Mouse (Mus musculus) heart, embryonic 12.5 days (tissue): ENCODE results near the gene 4922502D21Rik. TPM values are rescaled to one million over a fixed set of nuclear protein-coding genes. Genes with fewer than 3 reads are reported as not detected.

Source experiments
- ATAC-seq: fragments of 200-750 bp; cut with Nextera tagmentation; 2 replicates; pipeline ENCODE4 v1.8.0; 2017; ENCODE audit warnings: moderate TSS enrichment, moderate library complexity; ENCODE audit not compliant: insufficient number of reproducible peaks, low FRiP score
- H3K27ac ChIP-seq: fragments of 300-500 bp; sonication (generic); 2 replicates; pipeline ENCODE4 v1.5.1; 2016; ENCODE audit warnings: mild to moderate bottlenecking, moderate library complexity; ENCODE audit not compliant: poor library complexity, severe bottlenecking
- H3K27me3 ChIP-seq: fragments of 300-500 bp; sonication (generic); replicated peaks from 2 replicates; pipeline ENCODE4 v1.6.1; 2016; ENCODE audit warnings: mild to moderate bottlenecking, moderate library complexity
- H3K36me3 ChIP-seq: fragments of 300-500 bp; sonication (generic); 2 replicates; pipeline ENCODE4 v1.6.1; 2016; ENCODE audit warnings: mild to moderate bottlenecking, moderate library complexity
- H3K4me1 ChIP-seq: fragments of 300-500 bp; sonication (generic); replicated peaks from 2 replicates; pipeline ENCODE4 v1.6.1; 2016; ENCODE audit warnings: mild to moderate bottlenecking
- H3K4me2 ChIP-seq: fragments of 300-500 bp; sonication (generic); 2 replicates; pipeline ENCODE4 v1.6.1; 2016; ENCODE audit warnings: mild to moderate bottlenecking, moderate library complexity
- H3K4me3 ChIP-seq: fragments of 300-500 bp; sonication (generic); 2 replicates; pipeline ENCODE4 v1.5.1; 2016; ENCODE audit warnings: mild to moderate bottlenecking
- H3K9ac ChIP-seq: fragments of 300-500 bp; sonication (generic); 2 replicates; pipeline ENCODE4 v1.6.1; 2016; ENCODE audit warnings: mild to moderate bottlenecking, moderate library complexity
- H3K9me3 ChIP-seq: fragments of 300-500 bp; sonication (generic); replicated peaks from 2 replicates; pipeline ENCODE4 v1.6.1; 2016; ENCODE audit warnings: mild to moderate bottlenecking, moderate library complexity
- whole genome bisulfite sequencing: fragments of 180-500 bp; shearing (Covaris S2); methylation state at CpG from one replicate; pipeline ENCODE4 v1.1.7; 2016; 5-methylcytosine and 5-hydroxymethylcytosine counted together
- polyA plus RNA-seq: library from polyadenylated mRNA; unstranded; fragments of >200 nt; fragmentation: Nextera tagmentation; extraction: Ambion mirVana; gene quantifications from 2 replicates; pipeline ENCODE4 v1.2.1, GENCODE M21; 2016

4922502D21Rik gene
- polyA plus RNA-seq, result not detected in 2 replicates

DNA sequence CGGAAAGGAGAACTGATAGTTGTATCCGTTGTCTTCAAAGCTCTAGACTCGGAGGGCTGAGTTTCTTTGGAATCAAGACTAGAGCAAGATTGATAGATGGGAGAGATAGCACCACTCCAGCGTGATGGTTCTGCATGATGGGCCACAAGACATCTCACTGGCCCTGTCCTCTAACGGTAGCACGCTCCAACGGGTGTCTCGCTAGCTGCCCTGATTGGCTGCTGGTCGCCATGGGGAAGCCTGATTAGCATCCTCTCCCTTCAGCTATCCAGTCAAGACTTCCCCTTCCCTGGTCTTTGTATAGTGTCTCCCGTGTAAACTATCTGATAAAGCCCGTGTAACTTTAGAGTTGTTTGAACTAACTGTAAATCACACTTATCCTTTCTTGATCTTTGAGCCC is at the start of gene 4922502D21Rik:
Gene 4922502D21Rik (minus strand): TSS at position 187 of the 400 bp plus-strand sequence.
- no peak for ATAC-seq
- no peaks in the 10 kb centered on the region for H3K27me3 ChIP-seq

DNA sequence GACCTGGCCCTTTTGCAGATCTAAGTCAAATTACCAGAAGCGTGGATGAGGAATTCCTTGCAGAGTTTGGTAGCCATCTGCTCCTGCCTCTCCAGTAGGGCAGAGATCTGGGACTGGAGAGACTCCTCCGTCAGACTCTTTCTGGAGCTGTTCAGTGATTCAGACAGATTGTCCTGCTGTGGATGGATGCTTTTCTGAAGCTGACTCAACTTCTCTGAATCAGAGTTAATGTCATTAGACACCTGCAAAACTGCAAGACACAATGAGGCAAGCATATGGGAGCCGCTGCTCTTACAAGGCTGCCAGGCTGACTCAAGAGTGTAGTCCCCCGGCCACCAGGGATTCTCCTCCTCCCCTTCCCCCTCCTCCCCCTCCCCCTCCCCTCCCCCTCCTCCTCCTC is 48.9 kb upstream of the 4922502D21Rik start:
- H3K4me3 ChIP-seq, result no peak overlapping the region
- ATAC-seq, result no peak
- H3K27ac ChIP-seq, result no peak overlapping the region
- H3K4me1 ChIP-seq, result 0 out of 2 replicates have a peak, but pooled peaks cover 2% of the 10 kb centered on the region
- H3K9ac ChIP-seq, result no peak overlapping the region
- peaks cover 5% of the 10 kb centered on the region; the same call in 1 of the 2 replicates for H3K9me3 ChIP-seq
- H3K4me2 ChIP-seq, result no peak overlapping the region
- no peaks in the 10 kb centered on the region for H3K27me3 ChIP-seq
- H3K36me3 ChIP-seq, result no peaks in the 10 kb centered on the region
- 64% methylated on average over 4 of the region's 4 CpGs for WGBS

More for the DNA sequence above, at the start of gene 4922502D21Rik:
- H3K27ac ChIP-seq, result no peak within 1 kb of the TSS
- H3K4me1 ChIP-seq, result no peaks in the 10 kb centered on the region
- 48% methylated on average over 11 of the region's 11 CpGs for WGBS
- no peak within 1 kb of the TSS for H3K9ac ChIP-seq
- no peak within 1 kb of the TSS for H3K4me3 ChIP-seq
- no peaks in the 10 kb centered on the region for H3K36me3 ChIP-seq
- no peak within 1 kb of the TSS for H3K4me2 ChIP-seq
- no peaks in the 10 kb centered on the region for H3K9me3 ChIP-seq

DNA sequence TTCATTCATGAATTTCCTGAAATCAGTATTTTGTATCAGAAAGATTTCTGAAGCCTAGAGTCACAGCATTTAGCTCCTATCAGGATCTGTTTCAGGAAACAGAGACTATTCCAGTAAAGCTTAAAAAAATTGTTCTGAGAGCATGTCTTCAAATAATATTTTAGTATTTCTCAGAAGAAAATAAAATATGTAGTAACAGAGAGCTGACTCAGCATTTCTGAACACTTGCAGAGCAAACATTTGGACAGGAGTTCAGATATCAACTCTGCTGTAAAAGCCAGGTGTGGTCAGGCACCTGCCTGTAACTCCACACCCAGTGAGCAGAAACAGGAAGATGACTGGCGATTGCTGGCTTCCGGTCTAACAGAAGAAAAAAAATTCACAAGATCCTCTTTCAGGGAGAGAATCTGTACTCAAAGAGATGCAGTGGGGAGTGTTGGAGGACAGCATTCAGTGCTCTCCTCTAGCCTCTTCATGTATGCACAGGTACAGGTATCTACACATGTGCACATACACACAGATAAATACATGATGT is 43.4 kb upstream of the 4922502D21Rik start:
- 66% methylated on average over 2 of the region's 2 CpGs for WGBS
- ATAC-seq, result no peak

DNA sequence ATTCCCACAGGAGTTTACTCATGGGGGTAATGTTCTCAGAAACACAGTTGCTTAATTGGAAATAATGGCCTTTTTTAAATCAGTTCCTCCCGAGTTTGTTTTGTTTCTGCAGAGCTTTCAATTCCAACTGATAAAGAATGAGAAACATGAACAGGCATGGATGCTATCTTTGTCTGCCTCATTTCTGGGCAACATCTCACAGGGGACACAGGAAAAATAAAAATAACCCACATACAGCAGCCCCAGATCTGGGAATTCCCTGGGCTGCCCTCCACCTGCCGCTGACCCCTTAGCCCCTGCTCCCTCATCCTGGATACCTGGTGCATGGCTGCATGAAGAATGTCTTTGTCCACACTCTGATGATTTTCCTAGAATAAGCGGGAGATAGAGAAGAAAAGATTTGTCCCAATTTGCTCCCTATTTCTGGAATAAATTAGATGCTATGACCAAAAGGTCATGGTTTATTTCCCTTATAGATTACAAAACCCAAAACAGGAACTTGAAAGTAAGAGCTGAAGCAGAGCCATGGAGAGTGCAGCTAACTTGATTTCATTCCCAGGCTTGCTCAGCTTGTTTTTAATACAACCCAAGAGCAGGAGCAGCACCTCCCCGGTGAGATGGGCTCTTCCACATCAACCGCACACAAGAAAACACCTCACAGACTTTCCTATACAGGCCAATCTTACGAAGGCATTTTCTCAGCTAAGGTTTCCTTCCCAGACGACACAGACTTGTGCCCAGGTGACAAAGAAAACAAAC is 38.0 kb upstream of the 4922502D21Rik start:
- ATAC-seq, result no peak
- Histone ChIP-seq H3K27ac (no peak overlapping the region), H3K4me1 (peaks cover 6% of the 10 kb centered on the region; the same call in 1 of the 2 replicates), H3K27me3 (no peaks in the 10 kb centered on the region), H3K4me2 (no peak overlapping the region), H3K9me3 (no peaks in the 10 kb centered on the region), H3K9ac (no peak overlapping the region), H3K36me3 (no peaks in the 10 kb centered on the region), H3K4me3 (no peak overlapping the region)
- WGBS, result 60% methylated on average over 7 of the region's 7 CpGs

More for the DNA sequence above, 43.4 kb upstream of the 4922502D21Rik start:
- H3K9ac ChIP-seq, result no peak overlapping the region
- H3K27me3 ChIP-seq, result no peaks in the 10 kb centered on the region
- peaks cover 3% of the 10 kb centered on the region; the same call in 1 of the 2 replicates for H3K4me1 ChIP-seq
- no peak overlapping the region for H3K4me2 ChIP-seq
- no peaks in the 10 kb centered on the region for H3K36me3 ChIP-seq
- no peak overlapping the region for H3K27ac ChIP-seq
- H3K4me3 ChIP-seq, result no peak overlapping the region
- H3K9me3 ChIP-seq, result peaks cover 5% of the 10 kb centered on the region; the same call in 1 of the 2 replicates

DNA sequence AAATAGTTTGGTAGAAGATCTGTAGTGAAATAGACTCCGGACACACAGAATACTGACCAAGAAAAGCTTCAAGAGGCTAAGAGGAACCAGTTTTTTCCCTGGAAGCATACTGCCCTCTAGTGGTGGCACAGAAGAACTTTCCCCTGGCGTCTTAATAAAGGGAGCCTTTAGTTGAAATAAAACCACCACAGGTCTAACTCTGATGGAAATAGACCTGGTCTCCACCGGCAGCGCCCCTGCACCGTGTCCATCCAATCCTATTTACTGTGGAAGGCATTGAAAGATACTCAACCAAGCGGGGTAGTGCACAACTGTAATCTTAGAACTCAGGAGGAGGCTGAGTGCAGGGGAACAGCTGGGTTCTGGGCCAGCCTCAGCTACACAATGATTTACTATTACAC is 34.4 kb upstream of the 4922502D21Rik start:
- Histone ChIP-seq H3K4me2 (no peak overlapping the region), H3K9ac (no peak overlapping the region), H3K27ac (no peak overlapping the region), H3K4me3 (no peak overlapping the region), H3K27me3 (no peaks in the 10 kb centered on the region), H3K36me3 (no peaks in the 10 kb centered on the region), H3K9me3 (no peaks in the 10 kb centered on the region), H3K4me1 (0 out of 2 replicates have a peak, but pooled peaks cover 3% of the 10 kb centered on the region)
- ATAC-seq, result no peak
- 24% methylated on average over 6 of the region's 6 CpGs for WGBS

DNA sequence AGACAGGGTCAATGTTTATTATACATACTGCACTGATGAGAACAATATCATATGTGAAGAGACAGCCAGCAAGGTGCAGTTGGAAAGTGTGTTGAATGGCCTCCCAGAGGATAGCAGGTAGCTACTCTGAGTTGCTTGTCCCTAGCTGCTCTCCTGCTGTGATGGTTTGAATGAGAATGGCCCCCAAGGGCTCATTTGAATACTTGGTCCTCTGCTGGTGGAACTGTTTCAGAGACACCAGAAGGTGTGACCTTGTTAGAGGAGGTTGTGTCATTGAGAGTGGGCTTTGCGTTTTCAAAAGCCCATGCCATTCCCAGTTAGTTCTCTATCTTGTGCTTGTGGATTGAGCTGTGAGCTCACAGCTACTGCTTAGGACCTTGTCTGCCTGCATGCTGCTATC is 32.3 kb upstream of the 4922502D21Rik start:
- H3K4me3 ChIP-seq, result no peak overlapping the region
- no peak overlapping the region for H3K4me2 ChIP-seq
- H3K9ac ChIP-seq, result no peak overlapping the region
- WGBS, result 28% methylated on average over 1 of the region's 1 CpGs
- no peaks in the 10 kb centered on the region for H3K4me1 ChIP-seq
- H3K27me3 ChIP-seq, result no peaks in the 10 kb centered on the region
- H3K36me3 ChIP-seq, result no peaks in the 10 kb centered on the region
- H3K27ac ChIP-seq, result no peak overlapping the region
- ATAC-seq, result no peak
- H3K9me3 ChIP-seq, result no peaks in the 10 kb centered on the region

DNA sequence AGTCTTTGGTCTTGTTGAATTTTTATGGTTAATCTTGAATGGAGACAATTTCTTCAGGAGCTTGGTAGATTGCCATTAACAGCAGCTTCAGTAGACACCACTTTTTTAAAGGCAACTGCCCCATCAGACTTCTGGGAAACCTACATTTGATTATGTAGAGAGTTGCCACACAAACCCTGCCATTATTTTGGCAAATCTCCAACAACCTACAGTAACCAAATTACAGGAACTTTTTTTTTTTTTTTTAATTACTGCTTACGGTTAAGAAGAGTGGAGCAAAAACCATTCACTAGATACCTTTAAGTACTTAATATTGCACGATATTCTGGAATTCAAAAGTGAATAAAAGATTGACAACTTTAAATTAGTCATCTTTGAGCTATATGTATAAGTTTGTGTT is 27.9 kb upstream of the 4922502D21Rik start:
- WGBS, result 83% methylated on average over 2 of the region's 2 CpGs

DNA sequence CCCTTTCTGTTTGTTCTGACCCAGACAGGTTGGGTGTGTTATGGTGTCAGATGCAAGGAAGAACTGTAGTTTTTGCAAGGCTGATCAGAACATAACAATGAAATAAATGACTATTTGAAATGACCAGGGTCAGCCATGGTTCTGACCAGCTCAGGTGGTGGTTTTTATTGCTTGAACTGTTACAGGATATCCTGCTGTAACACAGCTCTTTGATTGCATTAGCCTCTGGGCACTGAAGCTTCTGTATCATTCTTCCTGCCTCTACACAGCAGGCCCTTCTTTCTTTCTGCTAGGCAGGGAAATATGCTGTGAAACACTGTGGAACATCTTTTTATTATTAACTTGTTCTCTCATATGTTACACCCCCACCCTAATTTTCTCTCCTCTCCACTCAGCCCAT is 24.8 kb upstream of the 4922502D21Rik start:
- ATAC-seq, result no peak
- Histone ChIP-seq H3K9me3 (no peaks in the 10 kb centered on the region), H3K27ac (no peak overlapping the region), H3K4me3 (no peak overlapping the region), H3K27me3 (no peaks in the 10 kb centered on the region), H3K9ac (no peak overlapping the region), H3K36me3 (no peaks in the 10 kb centered on the region), H3K4me2 (no peak overlapping the region), H3K4me1 (no peaks in the 10 kb centered on the region)

More for the DNA sequence above, 27.9 kb upstream of the 4922502D21Rik start:
- no peak overlapping the region for H3K27ac ChIP-seq
- no peak overlapping the region for H3K4me2 ChIP-seq
- ATAC-seq, result no peak
- H3K36me3 ChIP-seq, result no peaks in the 10 kb centered on the region
- no peaks in the 10 kb centered on the region for H3K27me3 ChIP-seq
- no peaks in the 10 kb centered on the region for H3K4me1 ChIP-seq
- no peak overlapping the region for H3K4me3 ChIP-seq
- H3K9me3 ChIP-seq, result no peaks in the 10 kb centered on the region
- no peak overlapping the region for H3K9ac ChIP-seq

DNA sequence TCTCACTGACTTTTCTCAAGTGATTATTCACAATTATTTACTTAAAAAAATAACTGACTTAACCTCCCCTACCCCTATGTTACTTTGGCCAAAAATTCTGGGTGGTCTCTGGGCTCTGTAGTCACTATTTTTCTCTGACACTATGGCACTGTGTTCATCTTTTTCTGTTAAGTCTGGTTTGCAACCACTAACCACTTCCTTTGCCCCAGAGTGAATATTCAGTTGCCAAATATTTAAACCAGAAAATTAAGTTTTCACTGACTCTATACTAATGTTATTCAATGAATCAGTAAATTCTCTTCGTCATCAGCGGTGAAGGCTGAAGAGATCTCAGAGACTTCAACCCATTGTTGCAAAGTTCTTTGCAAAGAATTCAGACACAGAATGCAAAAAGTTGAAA is 24.2 kb upstream of the 4922502D21Rik start:
- no peaks in the 10 kb centered on the region for H3K9me3 ChIP-seq
- 96% methylated on average over 2 of the region's 2 CpGs for WGBS

DNA sequence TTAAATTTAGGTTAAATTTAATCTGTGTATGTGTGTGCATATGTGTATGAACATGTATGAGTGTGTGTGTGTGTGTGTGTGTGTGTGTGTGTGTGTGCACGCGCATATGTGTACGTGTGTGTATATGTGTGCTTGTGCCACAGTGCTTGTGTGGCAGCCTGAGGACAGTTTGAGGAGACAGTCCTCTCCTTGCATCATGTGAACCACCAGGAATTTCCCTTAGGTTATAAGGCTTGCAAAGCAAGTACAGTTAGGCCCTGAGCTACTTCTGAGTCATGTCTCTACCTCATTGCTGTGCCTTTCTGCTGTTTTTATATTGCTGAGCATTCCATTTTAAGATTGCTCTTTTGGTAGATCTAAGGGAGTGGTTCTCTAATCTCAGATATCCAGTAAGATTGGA is 19.5 kb upstream of the 4922502D21Rik start:
- WGBS, result 90% methylated on average over 3 of the region's 3 CpGs
- H3K4me2 ChIP-seq, result no peak overlapping the region
- no peak for ATAC-seq

More for the DNA sequence above, 24.2 kb upstream of the 4922502D21Rik start:
- ATAC-seq, result no peak
- H3K4me1 ChIP-seq, result no peaks in the 10 kb centered on the region
- no peak overlapping the region for H3K9ac ChIP-seq
- H3K4me3 ChIP-seq, result no peak overlapping the region
- no peaks in the 10 kb centered on the region for H3K27me3 ChIP-seq
- no peak overlapping the region for H3K27ac ChIP-seq
- H3K36me3 ChIP-seq, result no peaks in the 10 kb centered on the region
- H3K4me2 ChIP-seq, result no peak overlapping the region

DNA sequence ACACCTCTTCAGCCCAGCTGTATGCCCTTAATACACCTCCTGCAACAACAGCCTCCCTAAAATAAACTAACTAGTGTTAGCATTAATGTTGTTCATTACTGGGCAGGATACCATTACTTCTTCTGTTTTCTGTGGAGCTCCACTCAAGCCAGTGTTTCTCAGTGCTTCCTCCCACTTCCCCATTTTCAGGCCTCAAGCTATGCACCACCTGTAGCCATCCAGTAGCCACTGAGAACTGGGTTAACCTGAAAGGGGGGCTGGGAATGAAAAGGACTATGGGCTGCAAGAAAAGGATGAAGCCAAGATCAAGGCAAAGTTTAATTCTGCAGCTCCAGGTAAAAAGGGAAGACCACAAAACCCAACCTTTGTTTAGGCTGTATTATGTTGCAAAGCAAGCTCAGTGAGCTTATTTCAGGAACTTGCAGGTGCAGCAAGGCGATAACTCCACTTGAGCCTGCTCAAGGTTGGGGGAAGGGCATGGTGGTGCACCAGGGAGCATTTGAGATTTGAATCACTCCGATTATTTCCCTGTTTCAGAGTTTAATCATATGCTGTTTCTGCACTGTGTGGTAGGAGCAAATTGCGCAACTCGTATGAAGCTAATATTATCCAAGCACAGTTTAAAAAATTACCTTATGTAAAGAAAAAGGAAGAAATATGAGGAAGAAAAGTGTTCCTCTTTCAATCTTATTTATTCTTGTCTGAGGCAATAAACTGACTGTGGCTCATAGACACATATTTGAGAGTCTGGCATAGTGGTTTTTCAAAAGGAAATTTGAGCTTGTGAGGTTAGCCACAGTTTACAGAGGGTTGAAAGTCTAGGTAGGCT is 18.1 kb upstream of the 4922502D21Rik start:
- Histone ChIP-seq H3K36me3 (no peaks in the 10 kb centered on the region), H3K27ac (no peak overlapping the region), H3K4me3 (no peak overlapping the region), H3K9me3 (peaks cover 10% of the 10 kb centered on the region; the same call in 1 of the 2 replicates), H3K4me2 (no peak overlapping the region), H3K9ac (no peak overlapping the region), H3K27me3 (no peaks in the 10 kb centered on the region), H3K4me1 (no peaks in the 10 kb centered on the region)
- 56% methylated on average over 4 of the region's 4 CpGs for WGBS
- no peak for ATAC-seq

More for the DNA sequence above, 19.5 kb upstream of the 4922502D21Rik start:
- H3K4me1 ChIP-seq, result no peaks in the 10 kb centered on the region
- H3K4me3 ChIP-seq, result no peak overlapping the region
- H3K27me3 ChIP-seq, result no peaks in the 10 kb centered on the region
- peaks cover 10% of the 10 kb centered on the region; the same call in 1 of the 2 replicates for H3K9me3 ChIP-seq
- no peak overlapping the region for H3K27ac ChIP-seq
- H3K9ac ChIP-seq, result no peak overlapping the region
- no peaks in the 10 kb centered on the region for H3K36me3 ChIP-seq
